Mouse (Mus musculus): ENCODE measurements around the gene Gprc5b.
A peak's percentile ranks its signal among the peaks of the same experiment; 100 is the strongest.

Gprc5b gene

GRCm38 (mm10) chr7:118949749-118950148 is 45.3 kb downstream of the Gprc5b start:
- no peak for DNase-seq (ENCODE audit: low read depth, low spot score)

DNA sequence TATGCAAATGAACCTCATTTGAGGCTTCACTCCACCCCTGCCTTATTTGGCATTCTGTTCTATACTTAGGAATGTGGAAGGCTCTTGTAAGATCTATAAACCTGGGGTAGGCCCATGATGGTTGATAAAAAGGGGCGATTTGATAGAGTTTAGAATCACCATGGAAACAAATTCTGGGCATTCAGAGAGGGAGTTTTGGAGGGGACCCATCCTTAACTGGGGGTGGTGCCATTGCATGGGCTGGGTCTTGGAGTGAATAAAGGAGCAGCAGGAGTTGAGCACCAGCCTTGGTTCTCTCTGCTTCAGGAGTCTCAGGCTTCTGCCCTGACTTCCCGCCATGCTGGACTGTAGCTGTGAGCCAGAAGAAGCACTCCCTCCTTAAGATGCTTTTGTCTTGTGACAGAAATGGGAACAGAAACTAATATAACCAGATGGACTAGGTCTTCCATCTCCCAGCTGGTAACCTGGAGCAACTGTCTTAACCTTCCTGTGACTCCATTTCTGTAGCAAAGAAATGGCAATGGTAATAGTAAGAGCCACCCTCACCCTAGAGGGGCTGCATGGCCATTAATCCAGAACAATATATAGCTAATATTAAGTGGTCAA is 46.2 kb downstream of the Gprc5b start:
- DNase-seq (ENCODE audit: low read depth, low spot score): no peak

- no peak for DNase-seq (ENCODE audit: low read depth, low spot score)
Measured at GRCm38 (mm10) chr7:118947241-118947640, 47.8 kb downstream of the Gprc5b start.

DNA sequence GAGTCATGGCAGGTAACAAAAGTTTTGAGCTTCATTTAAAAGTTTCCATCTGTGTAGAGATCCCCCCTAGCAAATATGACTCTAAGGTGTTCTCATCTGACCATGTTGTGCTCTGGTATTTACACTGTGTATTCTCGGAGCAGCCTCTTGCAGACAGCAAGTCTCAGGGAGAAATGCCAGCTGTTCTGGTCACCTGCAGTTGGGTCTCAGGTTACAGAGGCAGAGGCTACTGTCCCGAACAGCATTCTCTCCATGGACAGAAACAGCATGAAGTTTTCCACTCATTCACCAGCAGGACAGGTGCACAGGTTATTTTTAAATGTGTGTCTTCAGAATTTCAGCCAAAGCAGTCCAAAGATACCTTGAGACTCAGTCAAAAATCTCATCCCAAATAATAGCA is 50.1 kb downstream of the Gprc5b start:
- DNase-seq (ENCODE audit: low read depth, low spot score): peak; percentile 36

GRCm38 (mm10) chr7:118943170-118943569 is 51.8 kb downstream of the Gprc5b start:
- peak; percentile 47 for DNase-seq (ENCODE audit: low read depth, low spot score)

GRCm38 (mm10) chr7:118942297-118942696 is 52.7 kb downstream of the Gprc5b start:
- no peak for DNase-seq (ENCODE audit: low read depth, low spot score)

DNA sequence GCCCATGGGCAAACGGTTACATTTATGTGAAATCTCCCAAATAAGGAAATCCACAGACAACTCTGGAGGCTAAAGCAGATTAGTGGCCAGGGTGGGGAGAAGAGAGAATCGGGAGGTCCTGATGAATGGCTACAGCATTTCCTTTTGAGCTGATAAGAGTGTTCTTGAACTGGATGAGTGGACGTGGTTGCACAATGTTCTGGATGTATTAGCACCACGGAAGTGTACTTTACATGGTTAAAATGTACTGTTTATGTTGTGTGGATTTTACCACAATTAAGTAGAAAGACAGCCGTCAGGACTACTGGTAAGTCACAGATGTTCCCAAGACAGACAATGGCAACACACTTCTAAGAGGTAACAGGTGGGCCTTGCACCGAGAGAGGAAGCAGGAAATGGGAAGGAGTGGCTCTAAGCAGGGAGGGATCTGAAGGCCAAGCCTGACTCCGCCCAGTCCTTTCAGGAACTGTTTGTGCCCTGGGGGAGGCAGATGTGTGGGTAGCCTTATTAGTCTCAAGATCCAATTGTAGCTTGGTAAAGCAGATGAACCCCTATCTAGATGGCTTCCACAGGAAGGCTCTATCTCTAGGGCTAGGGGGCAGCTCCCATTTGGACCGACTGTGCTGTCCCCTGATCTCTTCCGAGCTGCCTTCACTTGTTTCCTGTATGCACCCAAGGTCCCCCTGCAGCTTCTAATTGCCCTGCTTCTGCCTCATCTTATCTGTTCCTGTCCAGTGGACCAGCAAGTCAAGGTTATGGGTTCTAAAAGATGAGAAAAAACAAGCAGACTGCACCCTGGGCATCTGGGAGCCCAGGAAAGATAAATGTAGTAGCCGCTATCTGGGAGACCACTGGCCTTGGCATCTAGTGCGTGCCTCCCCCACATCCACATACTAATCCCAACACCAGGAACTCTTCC is 57.3 kb downstream of the Gprc5b start:
- peak; percentile 41 for DNase-seq (ENCODE audit: low read depth, low spot score)

- no peak for DNase-seq (ENCODE audit: low read depth, low spot score)
Measured at GRCm38 (mm10) chr7:118936844-118937243, 58.2 kb downstream of the Gprc5b start.

DNA sequence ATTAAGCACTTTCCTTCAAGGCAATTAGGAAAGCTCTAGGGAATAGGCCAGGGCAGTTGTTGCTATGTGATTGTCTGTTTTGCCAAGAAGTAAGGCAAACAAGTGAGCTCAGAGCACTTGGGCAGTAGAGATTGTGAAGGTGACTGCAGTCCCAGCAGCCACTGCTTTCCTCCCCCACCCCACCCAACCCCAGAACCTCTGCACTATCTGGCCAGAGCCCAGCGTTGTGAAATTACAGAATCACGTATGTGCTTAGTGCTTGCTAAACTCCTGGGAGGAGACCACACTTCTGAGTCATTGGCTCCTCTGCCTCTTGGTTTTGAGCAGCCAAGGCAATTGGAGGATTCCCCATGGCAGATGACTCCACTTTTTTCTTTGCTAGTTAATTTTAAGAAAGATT is 59.7 kb downstream of the Gprc5b start:
- no peak for DNase-seq (ENCODE audit: low read depth, low spot score)

GRCm38 (mm10) chr7:118931502-118932395 is 63.3 kb downstream of the Gprc5b start:
- no peak for DNase-seq (ENCODE audit: low read depth, low spot score)

- DNase-seq (ENCODE audit: low read depth, low spot score): peak; percentile 41
Measured at GRCm38 (mm10) chr7:118929601-118930311, 65.3 kb downstream of the Gprc5b start.

GRCm38 (mm10) chr7:118928916-118929315 is 66.1 kb downstream of the Gprc5b start:
- DNase-seq (ENCODE audit: low read depth, low spot score): no peak

GRCm38 (mm10) chr7:118928316-118928715 is 66.7 kb downstream of the Gprc5b start:
- no peak for DNase-seq (ENCODE audit: low read depth, low spot score)

GRCm38 (mm10) chr7:118927279-118927678 is 67.7 kb downstream of the Gprc5b start:
- no peak for DNase-seq (ENCODE audit: low read depth, low spot score)

DNA sequence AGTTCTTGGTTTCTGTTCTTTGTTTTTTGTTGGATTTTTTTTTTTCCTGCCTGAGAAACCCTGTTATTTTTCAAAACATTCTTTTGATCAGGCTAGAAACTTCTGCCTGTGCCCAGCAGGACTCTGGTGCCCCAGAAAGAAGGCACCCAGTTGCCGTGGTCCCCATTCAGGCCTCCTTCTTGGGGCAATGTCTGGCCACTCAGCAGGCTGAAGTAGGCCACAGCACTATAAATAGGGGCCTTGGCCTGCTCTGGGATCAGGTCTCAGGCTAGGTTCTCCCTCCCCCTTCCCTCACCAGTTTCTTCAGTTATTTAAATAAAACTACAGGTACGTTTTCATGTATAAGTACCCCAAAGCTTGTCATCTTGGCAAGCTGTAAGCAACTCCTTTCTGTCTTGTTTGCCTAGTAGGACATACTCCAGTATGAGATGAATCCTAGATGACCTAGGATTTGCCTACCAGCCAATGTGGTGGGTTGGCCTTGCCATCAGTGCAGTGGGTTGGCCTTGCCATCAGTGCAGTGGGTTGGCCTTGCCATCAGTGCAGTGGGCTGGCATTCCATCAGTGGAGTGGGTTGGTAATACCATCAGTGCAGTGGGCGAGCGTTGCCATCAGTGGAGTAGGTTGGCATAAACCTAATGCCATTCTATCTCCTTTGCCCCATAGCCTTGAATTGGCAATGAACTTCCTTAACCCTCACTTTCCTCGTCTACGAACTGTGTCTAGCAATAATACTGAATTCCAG is 68.3 kb downstream of the Gprc5b start:
- no peak for DNase-seq (ENCODE audit: low read depth, low spot score)

GRCm38 (mm10) chr7:118925547-118925946 is 69.5 kb downstream of the Gprc5b start:
- no peak for DNase-seq (ENCODE audit: low read depth, low spot score)

DNA sequence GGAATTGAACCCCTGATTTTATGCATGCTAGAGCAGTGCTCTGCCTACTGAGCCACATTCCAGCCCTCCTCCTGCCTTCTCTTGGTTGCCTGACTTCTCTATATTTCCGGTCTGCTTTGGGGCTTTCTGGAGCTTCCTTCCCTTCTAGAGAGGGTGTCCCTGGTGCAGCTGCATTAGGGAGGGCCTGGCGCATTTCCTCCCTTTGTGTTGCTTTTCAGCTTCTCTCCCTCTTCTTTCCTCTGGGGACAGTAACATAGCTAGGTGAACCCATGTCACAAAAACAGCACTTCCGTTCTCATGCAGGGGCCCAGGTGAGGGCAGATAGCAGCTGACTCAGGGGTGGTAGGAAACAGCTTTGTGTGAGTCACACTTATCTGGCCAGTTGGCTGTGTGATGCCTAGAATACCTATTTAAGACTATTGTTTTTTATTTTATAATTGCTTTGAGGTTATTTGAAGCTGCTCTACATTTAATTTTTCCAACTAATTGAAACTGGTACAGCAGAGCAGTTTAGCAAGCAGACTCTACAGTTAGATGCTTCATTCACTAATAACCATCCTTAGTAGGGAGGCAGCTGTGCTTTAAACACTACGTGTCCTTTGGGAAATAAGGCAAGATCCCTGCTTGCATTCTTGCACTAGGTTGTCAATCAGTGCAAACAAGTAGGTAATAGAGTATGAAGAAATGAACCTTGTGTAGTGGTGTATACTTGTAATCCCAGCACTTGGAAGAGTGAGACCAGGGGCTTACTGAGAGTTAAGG is 72.4 kb downstream of the Gprc5b start:
- no peak for DNase-seq (ENCODE audit: low read depth, low spot score)
